Mouse (Mus musculus) testis, adult 2 months (tissue): ENCODE results near the gene Isl2.

Source experiments
- CTCF ChIP-seq: fragments of 200-500 bp; IDR thresholded peaks from 2 replicates; pipeline ENCODE4 v1.5.1; 2012; ENCODE audit warnings: low read depth, mild to moderate bottlenecking, inconsistent platforms, low read length, moderate library complexity; ENCODE audit not compliant: control insufficient read depth, insufficient read depth, insufficient replicate concordance
- POLR2A ChIP-seq: fragments of 200-500 bp; IDR thresholded peaks from 2 replicates; pipeline ENCODE4 v1.6.1; 2012; ENCODE audit warnings: low read depth, mild to moderate bottlenecking, inconsistent platforms, low read length, moderate library complexity; ENCODE audit not compliant: control insufficient read depth

DNA sequence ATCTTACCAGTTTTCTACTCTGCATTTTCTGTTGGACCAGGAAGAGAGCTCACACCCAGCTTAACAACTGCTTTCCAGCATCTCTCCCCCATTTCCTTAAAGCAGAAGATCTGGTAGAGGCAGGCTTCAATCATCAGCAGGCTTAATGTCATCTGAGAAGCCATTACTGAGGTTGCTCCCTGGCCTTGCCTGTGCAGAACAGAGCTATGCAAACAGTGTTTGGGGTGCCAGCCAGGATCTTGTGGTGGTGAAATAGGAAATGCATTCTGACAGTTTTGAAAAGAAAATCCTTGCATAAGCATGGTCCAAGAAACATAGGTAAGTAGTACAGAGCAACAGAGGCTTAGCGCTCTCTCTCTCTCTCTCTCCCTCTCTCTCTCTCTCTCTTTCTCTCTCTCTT, 22.5 kb downstream of the Isl2 start:
- TF ChIP-seq CTCF (no peak), POLR2A (no peak)
